Mouse (Mus musculus) retina, embryonic 14.5 days (tissue): ENCODE results near the gene Gm42906.

Experiments used
- DNase-seq: peaks from one replicate; pipeline ENCODE4 v3.0.0-alpha.2; 2015; ENCODE audit warnings: low spot score

Gm42906 gene

GRCm38 (mm10) chr5:151232576-151233299 lies 195.2 kb downstream of the Gm42906 start:
- no peak for DNase-seq

GRCm38 (mm10) chr5:151231861-151232260 lies 196.1 kb downstream of the Gm42906 start:
- no peak for DNase-seq

GRCm38 (mm10) chr5:151231411-151231810 lies 196.6 kb downstream of the Gm42906 start:
- no peak for DNase-seq

GRCm38 (mm10) chr5:151230427-151230826 lies 197.5 kb downstream of the Gm42906 start:
- no peak for DNase-seq

- no peak for DNase-seq
Measured at GRCm38 (mm10) chr5:151228367-151229005, 199.5 kb downstream of the Gm42906 start.

- DNase-seq = no peak
Measured at GRCm38 (mm10) chr5:151223696-151224366, 204.1 kb downstream of the Gm42906 start.

- DNase-seq = no peak
Measured at GRCm38 (mm10) chr5:151222791-151223190, 205.2 kb downstream of the Gm42906 start.

- peak; percentile 11 for DNase-seq
Measured at GRCm38 (mm10) chr5:151218689-151219115, 209.3 kb downstream of the Gm42906 start.

GRCm38 (mm10) chr5:151213097-151213496 lies 214.9 kb downstream of the Gm42906 start:
- DNase-seq = no peak

- no peak for DNase-seq
Measured at GRCm38 (mm10) chr5:151210869-151211268, 217.1 kb downstream of the Gm42906 start.

GRCm38 (mm10) chr5:151210060-151210459 lies 217.9 kb downstream of the Gm42906 start:
- no peak for DNase-seq

- DNase-seq = no peak
Measured at GRCm38 (mm10) chr5:151205017-151205416, 222.9 kb downstream of the Gm42906 start.

GRCm38 (mm10) chr5:151202925-151203324 lies 225.0 kb downstream of the Gm42906 start:
- no peak for DNase-seq

- no peak for DNase-seq
Measured at GRCm38 (mm10) chr5:151201220-151201619, 226.7 kb downstream of the Gm42906 start.

- no peak for DNase-seq
Measured at GRCm38 (mm10) chr5:151199235-151199634, 228.7 kb downstream of the Gm42906 start.

GRCm38 (mm10) chr5:151196603-151197272 lies 231.2 kb downstream of the Gm42906 start:
- DNase-seq = no peak

GRCm38 (mm10) chr5:151193885-151194520 lies 234.0 kb downstream of the Gm42906 start:
- no peak for DNase-seq

- DNase-seq = no peak
Measured at GRCm38 (mm10) chr5:151192266-151192665, 235.7 kb downstream of the Gm42906 start.

GRCm38 (mm10) chr5:151190764-151191163 lies 237.2 kb downstream of the Gm42906 start:
- DNase-seq = no peak

- DNase-seq = peak; percentile 73
Measured at GRCm38 (mm10) chr5:151189789-151190378, 238.1 kb downstream of the Gm42906 start.

- DNase-seq = no peak
Measured at GRCm38 (mm10) chr5:151189321-151189720, 238.6 kb downstream of the Gm42906 start.

- DNase-seq = no peak
Measured at GRCm38 (mm10) chr5:151188659-151189058, 239.3 kb downstream of the Gm42906 start.
